Mouse (Mus musculus) forebrain, embryonic 11.5 days (tissue): ENCODE data around the gene Mtg2. TPM values are rescaled to one million over a fixed set of nuclear protein-coding genes. Genes with fewer than 3 reads are reported as not detected.

Source experiments
- ATAC-seq: fragments of 200-750 bp; cut with Nextera tagmentation; replicated peaks from 2 replicates; pipeline ENCODE4 v1.8.0; 2017; ENCODE audit warnings: moderate TSS enrichment; ENCODE audit not compliant: low FRiP score
- DNase-seq: peaks from one replicate; pipeline ENCODE4 v3.0.0-alpha.2; 2017; ENCODE audit warnings: low spot score
- H3K27ac ChIP-seq: fragments of 300-500 bp; sonication (generic); 2 replicates; pipeline ENCODE4 v1.5.1; 2014; ENCODE audit warnings: low read depth, low read length
- H3K27me3 ChIP-seq: fragments of 300-500 bp; sonication (generic); 2 replicates; pipeline ENCODE4 v1.6.1; 2014; ENCODE audit warnings: mild to moderate bottlenecking, low read length, mixed read lengths; ENCODE audit not compliant: control insufficient read depth, insufficient read depth
- H3K36me3 ChIP-seq: fragments of 300-500 bp; sonication (generic); 2 replicates; pipeline ENCODE4 v1.6.1; 2014; ENCODE audit warnings: mild to moderate bottlenecking, low read length, moderate library complexity, mixed read lengths; ENCODE audit not compliant: control insufficient read depth, insufficient read depth
- H3K4me1 ChIP-seq: fragments of 300-500 bp; sonication (generic); replicated peaks from 2 replicates; pipeline ENCODE4 v1.6.1; 2014; ENCODE audit warnings: low read length, mixed read lengths; ENCODE audit not compliant: control insufficient read depth, insufficient read depth
- H3K4me2 ChIP-seq: fragments of 300-500 bp; sonication (generic); 2 replicates; pipeline ENCODE4 v1.6.1; 2014; ENCODE audit warnings: low read depth, mild to moderate bottlenecking, low read length, moderate library complexity, mixed read lengths; ENCODE audit not compliant: severe bottlenecking
- H3K4me3 ChIP-seq: fragments of 300-500 bp; sonication (generic); 2 replicates; pipeline ENCODE4 v1.5.1; 2014; ENCODE audit warnings: low read depth, low read length
- H3K9ac ChIP-seq: fragments of 300-500 bp; sonication (generic); 2 replicates; pipeline ENCODE4 v1.6.1; 2014; ENCODE audit warnings: low read length
- H3K9me3 ChIP-seq: fragments of 300-500 bp; sonication (generic); 2 replicates; pipeline ENCODE4 v1.6.1; 2016; ENCODE audit warnings: low read length, mixed read lengths; ENCODE audit not compliant: control insufficient read depth
- WGBS: fragments of 180-500 bp; shearing (Covaris S2); extraction: QIAGEN DNeasy Blood & Tissue Kit; methylation state at CpG from one replicate; pipeline ENCODE4 v1.1.7; 2014; 5-methylcytosine and 5-hydroxymethylcytosine counted together
- polyA plus RNA-seq: library from polyadenylated mRNA; unstranded; fragments of >200 nt; fragmentation: Nextera tagmentation; extraction: Ambion mirVana; gene quantifications from 2 replicates; pipeline ENCODE4 v1.2.1, GENCODE M21; 2014

Gene Mtg2
- polyA plus RNA-seq, 1 experiment from 2014 or later: 32.3 TPM

DNA sequence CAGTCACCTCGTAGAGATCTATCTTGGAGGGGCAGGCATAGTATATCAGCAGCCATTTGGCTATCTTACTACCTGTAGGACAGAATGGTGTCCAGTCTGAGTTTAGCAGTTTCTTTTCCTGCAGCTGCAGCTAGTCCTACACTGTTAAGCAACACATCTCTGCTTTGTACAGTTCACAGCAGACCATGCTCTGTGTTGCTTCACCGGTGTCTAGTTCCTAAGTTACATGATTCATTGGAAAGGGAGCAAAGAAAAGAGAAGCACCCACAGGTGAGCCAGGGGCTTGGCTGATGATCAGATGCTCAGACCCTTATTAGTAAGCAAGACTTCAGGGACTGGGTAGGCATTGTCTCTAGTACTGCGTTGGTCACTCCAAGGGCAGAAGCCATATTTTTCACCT lies 63.5 kb downstream of the Mtg2 start:
- Histone ChIP-seq H3K9ac (no peak overlapping the region), H3K27me3 (no peaks in the 10 kb centered on the region), H3K27ac (no peak overlapping the region), H3K36me3 (no peaks in the 10 kb centered on the region), H3K4me2 (no peak overlapping the region), H3K4me3 (no peak overlapping the region), H3K4me1 (no peaks in the 10 kb centered on the region), H3K9me3 (no peaks in the 10 kb centered on the region)
- ATAC-seq (no peak), DNase-seq (no peak)
- WGBS: 87% methylated on average over 3 of the region's 3 CpGs

DNA sequence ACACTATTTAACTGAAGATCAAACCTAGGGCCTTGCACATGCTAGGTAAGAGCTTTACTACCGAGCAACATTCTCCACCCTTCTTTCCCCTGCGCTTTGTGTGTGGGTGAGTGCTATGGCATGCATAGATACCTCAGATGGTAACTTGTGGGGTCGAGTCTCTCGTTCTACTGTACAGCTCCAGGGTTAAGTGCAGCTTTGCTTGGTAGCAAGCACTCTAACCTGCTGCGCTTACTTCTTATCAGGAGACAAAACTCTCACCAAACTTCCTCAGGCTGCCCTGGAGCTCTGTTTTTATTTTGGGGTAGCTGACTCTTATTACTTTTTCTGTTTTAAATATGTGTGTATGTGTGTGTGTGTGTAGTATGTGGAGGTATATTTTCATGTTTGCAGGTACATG lies 65.0 kb downstream of the Mtg2 start:
- Histone ChIP-seq H3K27ac (no peak overlapping the region), H3K27me3 (no peaks in the 10 kb centered on the region), H3K9me3 (no peaks in the 10 kb centered on the region), H3K4me3 (no peak overlapping the region), H3K36me3 (no peaks in the 10 kb centered on the region), H3K4me2 (no peak overlapping the region), H3K4me1 (no peaks in the 10 kb centered on the region), H3K9ac (no peak overlapping the region)
- ATAC-seq (no peak), DNase-seq (no peak)
- 85% methylated on average over 5 of the region's 5 CpGs for WGBS

Other genes starting within 250 kb of the Mtg2 start
- gene Taf4, start 93.9 kb upstream of the Mtg2 start, polyA plus RNA-seq: 7.4 and 8.2 TPM in 2 replicates
- gene Lsm14b, start 45.6 kb upstream of the Mtg2 start, polyA plus RNA-seq: 7.5 and 8.9 TPM in 2 replicates
- gene Psma7, start 28.2 kb upstream of the Mtg2 start, polyA plus RNA-seq: 681 and 714 TPM in 2 replicates
- gene Ss18l1, start 28.1 kb upstream of the Mtg2 start, polyA plus RNA-seq: 16.8 and 17.8 TPM in 2 replicates
- 0.95 and 1.1 TPM in 2 replicates for gene Hrh3, start 33.9 kb downstream of the Mtg2 start, polyA plus RNA-seq
- 40.9 and 43.8 TPM in 2 replicates for gene Osbpl2, start 48.7 kb downstream of the Mtg2 start, polyA plus RNA-seq
- gene Adrm1, start 100.9 kb downstream of the Mtg2 start, polyA plus RNA-seq: 200 and 207 TPM in 2 replicates
- gene Lama5, start 155.3 kb downstream of the Mtg2 start, polyA plus RNA-seq: 5.9 and 7.8 TPM in 2 replicates
- gene Rps21, start 186.8 kb downstream of the Mtg2 start, polyA plus RNA-seq: 423 and 468 TPM in 2 replicates
- 16.8 and 18.7 TPM in 2 replicates for gene Cables2, start 202.9 kb downstream of the Mtg2 start, polyA plus RNA-seq
- 0.08 TPM in 1 of 2 replicates, not detected in the other for gene Rbbp8nl, start 219.3 kb downstream of the Mtg2 start, polyA plus RNA-seq